Mouse (Mus musculus) adrenal gland, adult 8-10 months (tissue): ENCODE data around the gene Erbb4. TPM values are rescaled to one million over a fixed set of nuclear protein-coding genes. Genes with fewer than 3 reads are reported as not detected.

Experiments used
- DNase-seq: peaks from one replicate; pipeline ENCODE4 v3.0.0; 2022
- total RNA-seq, 4 experiments: library from RNA; stranded (reverse); gene quantifications; 2 replicates each; pipeline ENCODE4 v1.2.4; 2022

Gene Erbb4
- total RNA-seq = 1 to 10 TPM; 1.1 to 2.0 (median 1.3) TPM

DNA sequence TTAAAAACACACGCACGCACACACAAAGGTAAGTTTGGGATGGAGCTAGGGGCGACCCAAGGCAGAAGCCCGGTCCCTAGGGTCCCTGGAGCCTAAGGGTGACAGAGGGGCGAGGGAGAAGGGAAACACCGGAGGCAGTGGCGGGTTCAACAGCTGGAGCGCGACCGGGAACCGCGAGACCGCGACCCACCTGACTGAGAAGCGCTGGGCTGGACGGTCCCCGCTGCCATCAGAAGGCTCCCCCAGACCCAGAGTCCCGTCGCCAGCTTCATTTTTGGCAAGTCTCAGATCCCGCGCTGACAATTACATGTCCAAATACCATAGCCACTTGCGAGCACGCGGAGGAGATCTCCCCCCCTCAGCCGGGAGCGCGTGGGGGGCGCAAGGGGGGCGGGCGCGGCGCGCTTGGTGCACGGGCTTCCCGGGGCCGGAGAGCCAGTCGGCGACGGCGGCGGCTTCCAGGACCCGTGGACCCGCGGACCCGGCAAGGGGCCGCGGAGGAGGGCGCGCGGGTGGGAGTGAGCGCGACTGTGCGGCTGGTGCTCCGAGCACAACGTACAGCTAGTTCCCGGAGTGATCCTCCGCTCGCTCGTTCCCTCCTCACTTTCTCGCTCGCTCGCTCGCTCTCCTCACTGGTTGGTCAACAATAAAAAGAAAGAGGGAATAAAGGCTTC lies at the start of gene Erbb4:
Erbb4 (minus strand) TSS at position 575 of the 674 bp plus-strand sequence.
- DNase-seq = no peak

DNA sequence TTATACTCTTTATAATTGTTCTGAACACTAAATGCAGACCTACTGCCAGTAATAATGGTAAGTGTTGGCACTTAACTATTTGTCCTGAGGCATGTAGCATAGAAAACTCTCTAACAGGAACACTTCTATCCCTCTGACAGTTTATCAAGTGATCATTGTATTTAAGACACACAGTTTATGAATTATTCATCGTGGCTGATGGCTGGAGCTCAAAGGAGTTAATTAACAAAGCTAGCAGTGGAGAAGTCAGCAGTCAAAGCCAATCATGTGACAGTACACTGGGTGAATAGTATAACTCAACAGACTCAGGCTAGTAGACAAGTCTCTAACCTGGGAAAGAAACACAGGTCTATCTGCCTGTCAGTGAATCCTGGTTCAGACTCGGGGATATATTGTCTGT lies 49.5 kb upstream of the Erbb4 start:
- no peak for DNase-seq

DNA sequence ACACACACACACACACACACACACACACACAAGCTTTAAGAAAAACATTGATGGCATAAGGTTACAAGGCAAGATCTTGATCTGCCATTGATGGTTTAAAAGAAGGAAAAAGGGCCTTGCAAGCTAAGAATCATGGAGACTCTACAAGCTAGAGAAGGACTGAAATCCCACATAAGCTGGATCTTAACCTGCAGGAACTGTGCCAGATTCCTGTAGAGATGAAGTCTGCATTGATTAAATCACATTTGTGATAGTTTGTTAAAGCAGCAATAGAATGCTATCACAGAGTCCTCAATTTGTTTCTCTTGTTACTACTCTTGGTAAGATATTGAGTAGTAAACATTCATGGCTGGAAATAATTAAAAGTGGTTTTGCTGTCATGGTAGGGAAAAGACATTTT lies 33.5 kb upstream of the Erbb4 start:
- DNase-seq = no peak

- DNase-seq = no peak
Measured at GRCm38 (mm10) chr1:69139519-69139868, 31.6 kb upstream of the Erbb4 start.

GRCm38 (mm10) chr1:69138856-69139518 lies 31.1 kb upstream of the Erbb4 start:
- DNase-seq = peak; percentile 21

- no peak for DNase-seq
Measured at GRCm38 (mm10) chr1:69124147-69124848, 16.4 kb upstream of the Erbb4 start.

DNA sequence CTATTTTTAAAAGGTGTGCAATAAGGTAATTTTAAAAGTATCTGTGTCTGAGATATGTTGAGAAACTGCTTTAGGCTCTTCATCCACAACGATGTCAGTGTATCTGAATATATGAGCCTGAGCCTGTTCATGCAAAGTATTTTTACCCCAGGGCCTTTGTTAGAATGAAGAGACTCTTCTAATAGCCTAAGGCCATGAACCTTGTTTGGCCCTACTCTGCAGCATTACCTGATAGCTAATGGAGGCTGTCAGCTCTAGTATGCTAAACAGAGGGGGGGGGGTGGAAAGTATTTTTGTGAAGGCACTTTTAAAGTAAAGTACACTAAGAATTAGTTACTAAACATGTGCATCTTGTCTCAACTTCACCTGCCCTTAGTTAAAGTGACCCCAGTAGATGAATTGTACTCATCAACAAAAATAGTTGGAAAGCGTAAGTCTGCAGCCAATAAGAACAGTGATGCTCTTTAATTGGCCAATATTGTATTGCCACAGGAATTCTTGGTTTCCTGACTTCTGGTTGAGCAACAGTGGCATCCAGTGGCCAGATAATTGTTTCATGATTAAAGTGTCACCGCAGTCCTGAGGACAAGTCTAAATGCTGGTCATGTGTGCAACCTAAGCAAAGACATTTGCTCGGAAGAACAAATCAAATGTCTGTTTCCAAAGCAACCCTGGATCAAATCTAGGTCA lies 10.5 kb upstream of the Erbb4 start:
- DNase-seq = no peak

DNA sequence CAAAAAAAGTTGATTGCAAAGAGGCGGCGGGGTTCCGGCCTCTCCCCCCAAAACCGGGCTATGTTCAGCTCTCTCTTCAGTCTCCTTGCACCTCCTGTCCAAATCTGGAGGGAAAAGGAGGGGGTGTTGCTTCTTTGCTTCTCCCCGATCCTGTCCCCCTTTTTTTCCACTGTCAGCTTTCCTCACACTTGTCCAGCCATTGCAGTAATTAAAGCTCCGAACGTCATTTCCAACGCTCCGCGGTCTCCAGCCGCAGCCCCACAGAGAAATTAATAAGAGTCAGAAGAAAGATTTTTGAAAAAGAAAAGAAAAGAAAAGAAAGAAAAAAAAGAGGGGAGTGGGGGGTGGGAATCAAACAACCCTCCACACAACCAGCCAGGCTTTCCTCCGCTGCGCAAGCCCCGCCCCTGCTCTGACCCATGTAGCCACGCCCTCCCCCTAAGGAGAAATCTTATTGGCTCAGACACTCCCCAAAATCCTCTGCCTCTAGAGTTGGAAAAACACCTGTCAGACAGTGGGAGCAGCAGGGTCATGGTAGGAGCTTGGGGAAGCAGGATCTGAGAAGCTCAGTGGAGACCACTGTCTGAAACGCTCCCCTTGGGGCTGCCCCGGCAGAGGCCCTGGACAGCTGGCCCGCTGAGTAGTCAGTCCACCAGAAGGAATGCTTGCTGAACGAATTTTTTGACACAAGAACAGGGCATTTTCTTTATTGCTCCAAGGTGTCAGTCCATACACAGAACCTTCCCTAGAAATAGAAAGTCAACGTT lies 483 bp upstream of the Erbb4 start:
- DNase-seq = no peak

GRCm38 (mm10) chr1:69106937-69107461 lies 860 bp downstream of the Erbb4 start:
- no peak for DNase-seq

GRCm38 (mm10) chr1:69106322-69106761 lies 1.5 kb downstream of the Erbb4 start:
- DNase-seq = no peak

DNA sequence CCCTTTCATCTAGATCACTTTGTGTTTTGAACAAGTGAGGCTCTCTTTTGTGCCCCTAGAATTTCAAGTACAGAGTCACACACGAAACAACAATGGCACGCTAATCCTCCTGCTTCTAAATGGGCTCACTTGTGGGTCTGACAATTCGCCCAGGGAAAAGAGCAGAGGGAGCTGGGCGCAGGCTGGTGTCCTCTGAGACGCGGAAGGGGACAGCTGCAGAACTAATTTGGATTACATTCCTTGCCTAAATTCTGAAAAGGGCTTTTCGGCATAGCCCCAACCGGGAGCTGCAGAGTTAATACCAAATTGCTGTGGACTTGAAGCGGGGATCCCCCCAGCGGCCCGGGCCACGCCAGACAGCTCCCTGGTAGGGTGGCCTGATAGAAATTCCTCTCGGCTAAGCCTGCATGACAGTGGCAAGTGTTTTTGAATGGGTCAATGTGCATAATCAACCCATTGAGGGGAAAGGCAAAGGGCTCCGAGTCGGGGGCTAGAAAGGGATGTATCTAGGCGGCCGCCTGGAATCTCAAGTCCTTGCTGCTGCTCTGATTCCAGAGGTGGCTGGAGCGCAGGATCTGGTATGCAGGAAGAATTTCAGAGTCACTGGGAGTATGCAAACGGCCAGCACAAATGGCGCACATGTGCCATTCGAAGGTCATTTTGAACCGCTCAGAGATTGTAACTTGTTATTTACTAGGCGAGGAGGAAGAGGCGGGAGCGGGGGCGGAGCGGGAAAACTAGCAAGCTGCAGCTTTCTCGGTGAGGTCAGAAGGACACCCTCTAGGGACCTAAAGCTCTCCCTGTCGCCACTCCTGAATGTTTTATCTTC lies 2.2 kb downstream of the Erbb4 start:
- DNase-seq = no peak

GRCm38 (mm10) chr1:69105096-69105492 lies 2.8 kb downstream of the Erbb4 start:
- no peak for DNase-seq

DNA sequence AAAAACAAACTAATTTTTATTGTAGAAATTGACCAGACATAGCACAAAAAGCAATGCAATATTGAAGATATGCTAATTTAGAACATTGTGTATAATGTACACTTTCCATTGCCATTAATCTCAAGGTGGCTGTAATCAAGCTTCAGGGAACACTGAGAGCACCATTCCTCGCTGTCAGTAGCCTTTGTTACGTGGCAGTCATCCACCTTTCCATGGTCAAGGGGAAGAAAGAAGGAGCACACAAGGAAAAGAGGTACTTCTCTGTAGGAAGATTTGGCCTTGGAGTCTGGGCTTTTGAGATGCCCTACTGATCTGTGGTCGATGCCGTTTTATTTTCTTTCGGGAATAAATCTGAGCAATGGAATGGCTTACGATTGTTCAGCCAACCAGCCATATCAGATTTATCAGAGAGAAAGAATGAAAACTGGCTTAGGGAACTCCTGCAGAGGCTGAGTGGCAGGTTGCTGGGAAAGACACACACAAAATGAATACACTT lies 4.6 kb downstream of the Erbb4 start:
- no peak for DNase-seq

DNA sequence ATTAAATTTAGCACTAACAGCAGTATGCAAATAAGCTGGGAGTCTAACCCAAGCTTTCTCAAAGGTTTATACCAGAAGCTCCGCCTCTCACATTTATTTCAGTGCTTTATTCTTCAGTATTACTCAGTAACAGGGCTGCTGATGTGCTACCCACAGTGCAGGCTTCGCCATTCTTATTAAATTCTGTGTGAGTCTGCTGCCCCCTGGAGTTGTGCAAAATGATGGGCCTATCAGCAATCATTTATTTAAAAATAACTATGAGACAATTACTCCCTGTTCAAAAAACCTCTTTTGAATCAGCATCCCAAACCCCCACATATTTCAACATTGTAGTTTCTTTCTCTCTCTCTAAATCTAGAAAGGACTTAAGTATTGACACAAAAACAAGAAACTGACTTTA lies 6.2 kb downstream of the Erbb4 start:
- no peak for DNase-seq

DNA sequence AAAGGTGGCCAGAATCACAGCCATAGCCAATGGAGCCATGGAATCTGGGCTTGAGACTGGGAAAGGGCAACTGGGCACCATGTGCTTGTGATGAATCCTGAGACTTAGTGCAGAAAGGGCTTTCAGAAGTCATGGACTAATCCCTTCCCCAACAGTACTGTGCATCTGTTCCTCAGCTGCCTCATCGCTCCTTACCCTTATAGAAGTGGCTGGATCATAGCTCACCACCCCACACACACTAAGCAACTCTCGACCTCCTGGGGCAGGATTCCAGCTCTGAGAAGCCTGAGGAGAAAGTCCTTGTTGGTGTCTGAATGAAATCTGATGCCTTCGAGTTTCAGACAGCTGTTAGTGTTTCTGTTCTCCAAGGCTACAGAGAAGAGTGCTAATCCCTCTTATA lies 14.8 kb downstream of the Erbb4 start:
- no peak for DNase-seq

- DNase-seq = no peak
Measured at GRCm38 (mm10) chr1:69089331-69089730, 18.5 kb downstream of the Erbb4 start.

GRCm38 (mm10) chr1:69085753-69086152 lies 22.1 kb downstream of the Erbb4 start:
- DNase-seq = no peak

GRCm38 (mm10) chr1:69048918-69049317 lies 58.9 kb downstream of the Erbb4 start:
- DNase-seq = no peak

DNA sequence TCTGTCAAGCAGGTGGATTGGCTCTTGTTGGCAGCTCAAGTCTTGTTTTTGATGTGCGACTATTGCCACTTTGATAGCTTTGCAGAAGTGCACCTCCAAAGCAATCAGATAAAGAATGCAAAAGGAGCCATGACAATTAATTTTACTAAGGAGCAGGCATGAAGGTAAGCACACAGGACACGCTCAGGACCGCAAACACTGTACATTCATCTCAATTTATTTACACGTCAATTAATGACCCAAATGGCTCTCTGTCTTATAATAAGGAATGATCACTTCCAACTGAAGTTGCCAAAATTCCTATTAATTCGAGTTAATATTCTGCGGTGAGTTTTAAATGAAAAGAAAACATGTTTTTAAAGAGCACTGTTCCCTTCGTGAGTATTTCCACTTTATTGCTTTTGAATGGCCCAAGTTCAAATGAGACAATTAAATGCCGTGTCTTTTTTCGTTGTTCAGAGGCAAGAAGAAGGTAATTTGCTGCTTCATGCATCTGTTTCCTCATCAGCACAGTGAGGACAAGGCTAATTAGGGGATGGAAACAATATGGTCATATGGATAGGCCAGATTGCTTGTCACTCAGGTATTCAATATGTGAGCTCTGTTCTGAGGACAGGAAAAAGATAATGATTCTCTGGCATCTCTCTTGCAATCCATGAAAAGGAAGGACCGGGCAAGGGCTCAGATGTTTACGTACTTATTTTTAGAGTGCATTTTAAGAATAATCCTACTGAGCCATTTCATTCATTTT lies 61.5 kb downstream of the Erbb4 start:
- DNase-seq = no peak

DNA sequence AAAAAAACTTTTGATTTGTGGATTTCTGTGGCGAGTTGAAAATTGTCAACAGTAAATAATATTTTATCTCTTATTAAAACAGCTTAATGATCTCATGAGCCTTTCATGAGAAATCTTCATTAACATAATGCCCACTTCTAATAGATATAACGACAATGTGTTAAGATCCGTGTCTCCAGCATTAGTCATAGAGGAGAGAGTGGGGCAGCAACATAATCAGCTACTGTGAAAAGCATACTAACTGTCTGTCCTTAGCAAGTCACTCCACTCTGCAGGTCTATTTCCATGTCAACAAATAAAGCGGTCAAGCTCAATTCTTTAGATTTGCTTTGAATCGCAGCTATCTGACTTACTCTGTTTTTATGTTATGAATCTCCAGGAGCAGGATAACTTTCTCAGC lies 80.0 kb downstream of the Erbb4 start:
- no peak for DNase-seq
